8 mouse cellular contexts compared by ENCODE assay signal in the genomic region with DNA sequence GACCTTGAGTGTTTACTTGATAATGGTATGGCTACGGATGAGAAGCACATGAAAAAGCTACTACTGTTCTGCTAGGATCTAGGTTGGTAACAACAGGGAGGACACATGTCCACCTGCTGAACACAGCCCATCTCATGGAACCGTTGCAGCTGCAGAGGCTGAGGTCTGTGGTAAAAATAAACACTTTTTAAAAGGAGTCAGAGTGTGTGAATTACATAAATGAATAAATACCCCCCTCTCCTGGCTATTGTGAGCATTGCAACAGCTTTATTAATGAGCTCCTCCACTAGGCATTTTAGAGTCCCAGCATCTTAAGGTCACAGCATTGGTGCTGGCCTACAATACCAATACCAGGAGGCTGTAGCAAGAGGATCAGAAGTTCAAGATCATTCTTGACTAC. TPM values are rescaled to one million over a fixed set of nuclear protein-coding genes. Genes with fewer than 3 reads are reported as not detected.
DNase-seq lines count a peak whose midpoint lies in the region; ATAC-seq lines count a peak whose summit lies in the region.

No protein-coding gene starts in this region.

- no peaks in the 10 kb centered on the region for H3K27me3 ChIP-seq in limb, embryonic 13.5 days

- peak; percentile 36; the same call in 1 of the 2 replicates for ATAC-seq in limb, embryonic 13.5 days (ENCODE audit: low FRiP score, low read depth)

- no peaks in the 10 kb centered on the region for H3K4me1 ChIP-seq in limb, embryonic 13.5 days

- no peaks in the 10 kb centered on the region for H3K36me3 ChIP-seq in limb, embryonic 13.5 days

- DNase-seq in urinary bladder, postnatal 14 days (ENCODE audit: low spot score), result peak; percentile 66
- DNase-seq in urinary bladder, postnatal 10 days (ENCODE audit: low spot score), result no peak
- DNase-seq in cerebellum, adult 9-10 months, result peak; percentile 88
- DNase-seq in gastrocnemius, postnatal 10 days, result peak; percentile 52
- DNase-seq in kidney, adult 18-20 months, result peak; percentile 36
- DNase-seq in natural killer cell, adult 2 months (ENCODE audit: low spot score in 2 of 2), result peak; percentile 45 to 57
- DNase-seq in thymus, postnatal 4 days, result peak; percentile 30

- H3K4me3 ChIP-seq in limb, embryonic 13.5 days, result no peak overlapping the region

- H3K9ac ChIP-seq in limb, embryonic 13.5 days, result no peak overlapping the region; the same call in 1 of the 2 replicates

- H3K9me3 ChIP-seq in limb, embryonic 13.5 days, result no peaks in the 10 kb centered on the region

- H3K4me2 ChIP-seq in limb, embryonic 13.5 days (replicated peaks), result no peak overlapping the region

- no peak overlapping the region for H3K27ac ChIP-seq in limb, embryonic 13.5 days

- 41% methylated on average over 2 of the region's 2 CpGs for WGBS in limb, embryonic 13.5 days

RNA-seq across cellular contexts. Expression of gene Gm10203, which starts 10.1 kb away (rescaled TPM):
- not detected for total RNA-seq in gastrocnemius, postnatal 10 days (2021)
- polyA plus RNA-seq in limb, embryonic 13.5 days (2015; fragmentation: Nextera tagmentation; extraction: Ambion mirVana), result not detected in 2 replicates

RNA-seq across cellular contexts. Expression of gene Dennd5b, which starts 18.4 kb away (rescaled TPM):
- total RNA-seq in gastrocnemius, postnatal 10 days (2021), result 10 to 100 TPM; 10.5 TPM
- 6.7 and 7.2 TPM in 2 replicates for polyA plus RNA-seq in limb, embryonic 13.5 days (2015; fragmentation: Nextera tagmentation; extraction: Ambion mirVana)

RNA-seq across cellular contexts. Expression of gene Etfbkmt, which starts 19.8 kb away (rescaled TPM):
- total RNA-seq in gastrocnemius, postnatal 10 days (2021), result 10 to 100 TPM in 1 of 2 experiments, 1 to 10 TPM in 1; 7.5 to 13.5 TPM
- polyA plus RNA-seq in limb, embryonic 13.5 days (2015; fragmentation: Nextera tagmentation; extraction: Ambion mirVana), result 18.2 and 18.3 TPM in 2 replicates
